Mouse (Mus musculus) MEL (cell line): ENCODE measurements around the gene Baiap3. TPM values are rescaled to one million over a fixed set of nuclear protein-coding genes. Genes with fewer than 3 reads are reported as not detected.

Source experiments
- DNase-seq: peaks from one replicate; pipeline ENCODE4 v3.0.0; 2011; ENCODE audit warnings: low read depth, low spot score
- H3K27ac ChIP-seq: 2 replicates; pipeline ENCODE4 v1.5.1; 2012; ENCODE audit warnings: low read depth, mild to moderate bottlenecking, control low read depth, low read length, moderate library complexity; ENCODE audit not compliant: control insufficient read depth
- H3K27me3 ChIP-seq, 2 experiments: fragments of 150-350 bp in 1 of 2; sonication (generic) in 1 of 2; 2 replicates each; pipeline ENCODE4 v1.6.1; 2012; ENCODE audit warnings: low read length in 2 of 2, mild to moderate bottlenecking in 2 of 2, improper control_type of control experiment in 1 of 2, moderate library complexity in 1 of 2; ENCODE audit not compliant: insufficient read depth in 2 of 2, control insufficient read depth in 1 of 2
- H3K36me3 ChIP-seq, 2 experiments: 2 replicates each; pipeline ENCODE4 v1.6.1; 2012 to 2014; ENCODE audit warnings: low read length in 2 of 2, improper control_type of control experiment in 1 of 2, inconsistent platforms in 1 of 2, mild to moderate bottlenecking in 1 of 2; ENCODE audit not compliant: insufficient read depth in 2 of 2, control insufficient read depth in 1 of 2
- H3K4me1 ChIP-seq, 2 experiments: fragments of 150-350 bp in 1 of 2; sonication (generic) in 1 of 2; 2 replicates each; pipeline ENCODE4 v1.6.1; 2012; ENCODE audit warnings: low read length in 2 of 2, improper control_type of control experiment in 1 of 2, mild to moderate bottlenecking in 1 of 2; ENCODE audit not compliant: insufficient read depth in 2 of 2, control insufficient read depth in 1 of 2
- H3K4me3 ChIP-seq, 2 experiments: fragments of 150-350 bp in 1 of 2; sonication (generic) in 1 of 2; 2 replicates each; pipeline ENCODE4 v1.5.1; 2012; ENCODE audit warnings: low read depth in 2 of 2, low read length in 2 of 2, mild to moderate bottlenecking in 2 of 2, moderate library complexity in 2 of 2, control low read depth in 1 of 2, improper control_type of control experiment in 1 of 2; ENCODE audit not compliant: control insufficient read depth in 1 of 2, insufficient read depth in 1 of 2
- H3K79me2 ChIP-seq: 2 replicates; pipeline ENCODE4 v1.6.1; 2012; ENCODE audit warnings: mild to moderate bottlenecking, low read length, moderate library complexity; ENCODE audit not compliant: control insufficient read depth, poor library complexity, insufficient read depth
- H3K9ac ChIP-seq: 2 replicates; pipeline ENCODE4 v1.6.1; 2012; ENCODE audit warnings: low read depth, mild to moderate bottlenecking, control low read depth, low read length, moderate library complexity; ENCODE audit not compliant: control insufficient read depth, poor library complexity, severe bottlenecking
- H3K9me3 ChIP-seq: fragments of 150-350 bp; sonication (generic); replicated peaks from 2 replicates; pipeline ENCODE4 v1.6.1; 2012; ENCODE audit warnings: mild to moderate bottlenecking, low read length, improper control_type of control experiment, moderate library complexity; ENCODE audit not compliant: insufficient read depth
- BHLHE40 ChIP-seq: IDR thresholded peaks from 2 replicates; pipeline ENCODE4 v1.6.1; 2012; ENCODE audit warnings: low read depth, mild to moderate bottlenecking, inconsistent platforms, low read length, improper control_type of control experiment, borderline replicate concordance
- CHD1 ChIP-seq: IDR thresholded peaks from 2 replicates; pipeline ENCODE4 v1.6.1; 2012; ENCODE audit warnings: low read depth, mild to moderate bottlenecking, inconsistent platforms, low read length, improper control_type of control experiment
- CHD2 ChIP-seq: IDR thresholded peaks from 2 replicates; pipeline ENCODE4 v1.6.1; 2011; ENCODE audit warnings: low read length, improper control_type of control experiment
- E2F4 ChIP-seq: IDR thresholded peaks from 2 replicates; pipeline ENCODE4 v1.6.1; 2011; ENCODE audit warnings: low read depth, low read length, improper control_type of control experiment, borderline replicate concordance
- EP300 ChIP-seq, 2 experiments: IDR thresholded peaks; 2 replicates each; pipeline ENCODE4 v1.6.1; 2011; ENCODE audit warnings: improper control_type of control experiment in 2 of 2, low read length in 2 of 2, low read depth in 1 of 2, mild to moderate bottlenecking in 1 of 2
- GABPA ChIP-seq: IDR thresholded peaks from 2 replicates; pipeline ENCODE4 v1.6.1; 2012; ENCODE audit warnings: low read depth, mild to moderate bottlenecking, inconsistent platforms, low read length, improper control_type of control experiment, moderate library complexity
- GATA1 ChIP-seq: IDR thresholded peaks from 2 replicates; pipeline ENCODE4 v1.6.1; 2011; ENCODE audit warnings: low read depth, low read length, improper control_type of control experiment
- JUND ChIP-seq: IDR thresholded peaks from 2 replicates; pipeline ENCODE4 v1.6.1; 2011; ENCODE audit warnings: low read depth, mild to moderate bottlenecking, improper control_type of control experiment, low read length
- KAT2A ChIP-seq: conservative IDR thresholded peaks from 2 replicates; pipeline ENCODE4 v1.6.1; 2012; ENCODE audit warnings: low read depth, low read length, improper control_type of control experiment, inconsistent platforms
- MAFK ChIP-seq: IDR thresholded peaks from 2 replicates; pipeline ENCODE4 v1.6.1; 2011; ENCODE audit warnings: low read depth, mild to moderate bottlenecking, low read length, improper control_type of control experiment, borderline replicate concordance
- MAX ChIP-seq: IDR thresholded peaks from 2 replicates; pipeline ENCODE4 v1.6.1; 2011; ENCODE audit warnings: low read length, improper control_type of control experiment
- MAZ ChIP-seq: IDR thresholded peaks from 2 replicates; pipeline ENCODE4 v1.6.1; 2012; ENCODE audit warnings: low read depth, mild to moderate bottlenecking, inconsistent platforms, low read length, improper control_type of control experiment
- MXI1 ChIP-seq: IDR thresholded peaks from 2 replicates; pipeline ENCODE4 v1.6.1; 2011; ENCODE audit warnings: mild to moderate bottlenecking, low read depth, low read length, improper control_type of control experiment
- MYB ChIP-seq: IDR thresholded peaks from 2 replicates; pipeline ENCODE4 v1.6.1; 2011; ENCODE audit warnings: mild to moderate bottlenecking, low read depth, low read length, improper control_type of control experiment
- NELFE ChIP-seq: IDR thresholded peaks from 2 replicates; pipeline ENCODE4 v1.6.1; 2011; ENCODE audit warnings: low read depth, low read length, improper control_type of control experiment
- POLR2A ChIP-seq, 2 experiments: IDR thresholded peaks; 2 replicates each; pipeline ENCODE4 v1.6.1; 2011 to 2012; ENCODE audit warnings: low read length in 2 of 2, mild to moderate bottlenecking in 2 of 2, control low read depth in 1 of 2, improper control_type of control experiment in 1 of 2, low read depth in 1 of 2, moderate library complexity in 1 of 2; ENCODE audit not compliant: control insufficient read depth in 1 of 2, insufficient read depth in 1 of 2, poor library complexity in 1 of 2
- TAL1 ChIP-seq: IDR thresholded peaks from 2 replicates; pipeline ENCODE4 v1.6.1; 2012; ENCODE audit warnings: mild to moderate bottlenecking, inconsistent platforms, low read length, moderate library complexity, mixed read lengths
- TBP ChIP-seq: IDR thresholded peaks from 2 replicates; pipeline ENCODE4 v1.8.0; 2011; ENCODE audit warnings: low read depth, low read length, improper control_type of control experiment
- TCF12 ChIP-seq: IDR thresholded peaks from 2 replicates; pipeline ENCODE4 v1.6.1; 2014; ENCODE audit warnings: low read depth, mild to moderate bottlenecking, inconsistent platforms, low read length, improper control_type of control experiment, moderate library complexity
- UBTF ChIP-seq: IDR thresholded peaks from 2 replicates; pipeline ENCODE4 v1.6.1; 2012; ENCODE audit warnings: low read depth, mild to moderate bottlenecking, inconsistent platforms, low read length, improper control_type of control experiment, moderate library complexity, borderline replicate concordance; ENCODE audit not compliant: insufficient read depth
- USF2 ChIP-seq, 2 experiments: IDR thresholded peaks; 2 replicates each; pipeline ENCODE4 v1.6.1; 2011 to 2012; ENCODE audit warnings: improper control_type of control experiment in 2 of 2, low read length in 2 of 2, borderline replicate concordance in 1 of 2, inconsistent platforms in 1 of 2, low read depth in 1 of 2, mild to moderate bottlenecking in 1 of 2; ENCODE audit not compliant: insufficient read depth in 1 of 2
- ZC3H11A ChIP-seq: IDR thresholded peaks from 2 replicates; pipeline ENCODE4 v1.6.1; 2012; ENCODE audit warnings: low read depth, mild to moderate bottlenecking, inconsistent platforms, low read length, improper control_type of control experiment
- ZKSCAN1 ChIP-seq: IDR thresholded peaks from 2 replicates; pipeline ENCODE4 v1.6.1; 2012; ENCODE audit warnings: low read depth, mild to moderate bottlenecking, inconsistent platforms, low read length, improper control_type of control experiment, moderate library complexity
- ZNF384 ChIP-seq: IDR thresholded peaks from 2 replicates; pipeline ENCODE4 v1.6.1; 2012; ENCODE audit warnings: low read depth, mild to moderate bottlenecking, inconsistent platforms, low read length, improper control_type of control experiment
- polyA plus RNA-seq, 2 experiments: library from polyadenylated mRNA; stranded (reverse) in 1 of 2; unstranded in 1 of 2; fragments of >175 nt in 1 of 2; fragments of >200 nt in 1 of 2; gene quantifications; 2 replicates each; pipeline versions ENCODE4 v1.2.1 to v1.2.4; 2012; ENCODE audit warnings: low replicate concordance in 2 of 2, low read depth in 1 of 2; ENCODE audit not compliant: insufficient read length in 2 of 2, insufficient read depth in 1 of 2, missing spikeins in 1 of 2
- total RNA-seq: library from RNA; depleted of rRNA; stranded (reverse); fragments of 300-350 nt; gene quantifications from 2 replicates; pipeline ENCODE4 v1.2.3, GENCODE M21; 2012

The Baiap3 gene
- total and polyA plus RNA-seq, 3 experiments, result 0.08 to 0.14 TPM; not detected in 1

DNA sequence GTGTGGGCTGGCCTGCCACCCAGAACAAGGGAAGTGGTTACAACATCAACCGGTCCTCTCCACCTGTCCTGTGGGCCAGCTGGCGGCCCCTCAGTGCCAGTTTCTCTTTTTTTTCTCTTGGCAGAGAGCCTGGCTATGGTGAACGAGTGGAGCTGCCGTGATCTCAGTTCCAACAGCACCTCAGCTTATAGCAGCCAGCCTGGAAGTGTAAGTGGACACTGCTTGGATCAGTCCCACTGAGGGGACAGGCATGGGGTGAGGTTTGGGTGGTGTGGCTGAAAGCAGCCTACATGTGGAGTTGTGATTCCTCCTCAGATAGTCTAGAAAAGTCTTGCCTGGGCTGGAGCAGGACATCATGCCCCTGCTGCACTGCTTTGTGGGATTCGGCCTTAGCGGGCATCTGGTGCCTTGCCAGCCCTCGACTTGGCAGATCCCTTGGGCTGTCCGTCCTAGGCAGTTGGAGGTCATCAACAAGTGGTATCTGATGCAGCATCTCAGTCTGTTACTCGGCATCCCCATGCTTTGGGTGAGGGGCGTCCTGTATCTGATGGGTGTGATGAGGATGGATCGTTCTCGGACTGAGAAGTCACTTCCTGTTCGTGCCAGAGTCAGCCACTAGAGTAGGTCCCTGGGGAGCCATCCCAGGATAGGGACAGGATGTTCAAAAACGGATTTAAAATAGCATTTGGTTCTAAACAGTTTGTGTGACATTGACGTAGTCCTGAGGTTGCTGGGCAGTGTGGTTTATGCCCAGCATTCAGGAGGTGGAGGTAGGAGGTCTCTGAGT, 45.3 kb downstream of the Baiap3 start:
- H3K36me3 ChIP-seq, result peaks cover 0 to 6% of the 10 kb centered on the region in 2 experiments; a peak in 1 of 4 replicates
- no peak overlapping the region for H3K4me3 ChIP-seq
- no peak overlapping the region for H3K9ac ChIP-seq
- no peaks in the 10 kb centered on the region for H3K4me1 ChIP-seq
- H3K79me2 ChIP-seq, result no peaks in the 10 kb centered on the region
- no peaks in the 10 kb centered on the region for H3K27me3 ChIP-seq
- H3K9me3 ChIP-seq, result no peaks in the 10 kb centered on the region
- no peak for DNase-seq
- TF ChIP-seq ZKSCAN1 (no peak), CHD1 (no peak), TBP (no peak), KAT2A (no peak), UBTF (no peak), TCF12 (no peak), BHLHE40 (no peak), TAL1 (no peak), MYB (no peak), MXI1 (no peak), NELFE (no peak), GABPA (no peak), MAZ (no peak), MAX (no peak)
- no peak overlapping the region for H3K27ac ChIP-seq

DNA sequence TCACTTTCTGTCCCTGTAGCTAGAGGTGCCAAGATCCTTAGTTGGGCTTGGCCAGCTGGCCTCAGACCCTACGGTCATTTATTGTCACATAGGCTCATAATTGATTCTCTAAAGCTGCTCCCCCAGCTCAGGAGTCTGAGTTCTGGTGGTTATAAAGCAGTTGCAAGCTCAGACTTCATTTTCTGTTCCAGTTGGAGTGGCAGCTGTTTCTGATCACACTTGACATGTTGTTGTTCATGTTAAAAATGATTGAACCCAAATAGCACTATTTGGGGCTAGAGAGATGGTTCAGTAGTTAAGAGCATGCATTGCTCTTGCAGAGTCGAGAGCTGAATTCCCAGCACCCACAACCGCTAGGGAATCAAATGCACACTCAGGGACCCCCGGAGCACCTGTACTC, 46.2 kb downstream of the Baiap3 start:
- Histone ChIP-seq H3K4me1 (no peaks in the 10 kb centered on the region), H3K4me3 (no peak overlapping the region), H3K9ac (no peak overlapping the region), H3K36me3 (peaks cover 0 to 6% of the 10 kb centered on the region in 2 experiments; a peak in 1 of 4 replicates), H3K9me3 (no peaks in the 10 kb centered on the region), H3K27ac (no peak overlapping the region), H3K79me2 (no peaks in the 10 kb centered on the region), H3K27me3 (no peaks in the 10 kb centered on the region)
- TF ChIP-seq CHD1 (no peak), TCF12 (no peak), USF2 (IDR thresholded peaks at IDR 0.05; ENCODE audit: borderline replicate concordance in 1 of 2, insufficient read depth in 1 of 2, low read depth in 1 of 2, low read length in 2 of 2) (no peak), GATA1 (no peak), ZC3H11A (no peak), CHD2 (no peak), TAL1 (no peak), ZNF384 (no peak), MAFK (no peak), EP300 (IDR thresholded peaks at IDR 0.05; ENCODE audit: low read depth in 1 of 2, low read length in 2 of 2) (no peak), E2F4 (no peak), GABPA (no peak), JUND (no peak), POLR2A (IDR thresholded peaks at IDR 0.05; ENCODE audit: control insufficient read depth in 1 of 2, insufficient read depth in 1 of 2, low read depth in 1 of 2, low read length in 2 of 2, poor library complexity in 1 of 2) (no peak), MYB (no peak)
- no peak for DNase-seq
